Mouse (Mus musculus): Measurements from ENCODE around the gene Hltf. TPM values are rescaled to one million over a fixed set of nuclear protein-coding genes. Genes with fewer than 3 reads are reported as not detected.
A peak's percentile ranks its signal among the peaks of the same experiment; 100 is the strongest.
"Not testable (repeated sequence)": the region's sequence is repeated elsewhere in the genome, so short reads cannot be mapped to it uniquely, and the experiment has no call there.

The Hltf gene
- polyA plus RNA-seq, 1 experiment from 2014 or later: 23.1 TPM

DNA sequence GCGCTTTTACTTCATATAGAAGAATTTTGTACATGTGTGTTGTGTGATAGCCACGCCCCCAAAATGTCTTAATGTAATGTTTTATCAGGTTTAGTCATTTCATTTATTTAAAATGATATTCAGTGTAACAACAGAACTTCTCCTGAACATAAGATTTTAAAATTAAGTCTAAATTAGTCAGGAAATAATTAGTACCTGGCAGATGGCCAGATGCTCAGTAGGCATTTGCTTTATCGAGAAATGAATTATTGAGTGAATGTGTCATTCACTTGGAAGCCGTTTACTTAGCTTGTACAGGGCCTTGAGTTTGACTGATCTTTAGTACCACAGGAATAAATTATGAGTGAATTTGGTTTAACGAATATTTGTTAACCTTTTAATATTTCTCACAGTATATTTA, 51.3 kb downstream of the Hltf start:
- Histone ChIP-seq H3K36me3 (peaks cover 47% of the 10 kb centered on the region), H3K4me1 (no peaks in the 10 kb centered on the region), H3K4me3 (no peak overlapping the region), H3K9me3 (no peaks in the 10 kb centered on the region), H3K9ac (replicated peaks) (no peak overlapping the region), H3K27me3 (no peaks in the 10 kb centered on the region), H3K27ac (replicated peaks) (no peak overlapping the region), H3K4me2 (replicated peaks) (no peak overlapping the region)
- ATAC-seq (replicated peaks): no peak
- WGBS: 53% methylated on average over 5 of the region's 5 CpGs

DNA sequence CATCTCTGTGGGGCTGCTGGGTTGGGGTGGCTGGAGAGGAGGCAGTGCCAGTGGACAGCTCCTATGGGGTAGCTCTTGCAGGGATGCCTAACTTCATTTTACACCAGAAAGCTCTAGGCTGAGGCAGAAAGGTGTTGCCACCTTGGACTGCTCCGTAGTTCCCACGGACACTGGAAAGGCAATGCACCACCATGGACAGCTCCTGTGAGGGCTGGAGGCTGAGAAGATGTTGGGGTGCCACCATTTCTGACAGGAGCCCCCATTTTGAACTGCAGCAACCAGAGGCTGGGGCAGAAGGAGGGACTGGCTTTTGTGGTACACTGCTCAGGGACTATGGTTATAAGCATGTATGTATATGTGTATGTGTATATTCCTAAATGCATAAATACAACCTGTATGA, 54.3 kb downstream of the Hltf start:
- H3K9me3 ChIP-seq: no peaks in the 10 kb centered on the region
- no peak overlapping the region for H3K27ac ChIP-seq (replicated peaks)
- no peaks in the 10 kb centered on the region for H3K4me1 ChIP-seq
- no peak for ATAC-seq (replicated peaks)
- H3K36me3 ChIP-seq: peaks cover 48% of the 10 kb centered on the region
- H3K9ac ChIP-seq (replicated peaks): no peak overlapping the region
- H3K4me2 ChIP-seq (replicated peaks): no peak overlapping the region
- H3K27me3 ChIP-seq: no peaks in the 10 kb centered on the region
- 92% methylated on average over 2 of the region's 2 CpGs for WGBS
- H3K4me3 ChIP-seq: no peak overlapping the region

DNA sequence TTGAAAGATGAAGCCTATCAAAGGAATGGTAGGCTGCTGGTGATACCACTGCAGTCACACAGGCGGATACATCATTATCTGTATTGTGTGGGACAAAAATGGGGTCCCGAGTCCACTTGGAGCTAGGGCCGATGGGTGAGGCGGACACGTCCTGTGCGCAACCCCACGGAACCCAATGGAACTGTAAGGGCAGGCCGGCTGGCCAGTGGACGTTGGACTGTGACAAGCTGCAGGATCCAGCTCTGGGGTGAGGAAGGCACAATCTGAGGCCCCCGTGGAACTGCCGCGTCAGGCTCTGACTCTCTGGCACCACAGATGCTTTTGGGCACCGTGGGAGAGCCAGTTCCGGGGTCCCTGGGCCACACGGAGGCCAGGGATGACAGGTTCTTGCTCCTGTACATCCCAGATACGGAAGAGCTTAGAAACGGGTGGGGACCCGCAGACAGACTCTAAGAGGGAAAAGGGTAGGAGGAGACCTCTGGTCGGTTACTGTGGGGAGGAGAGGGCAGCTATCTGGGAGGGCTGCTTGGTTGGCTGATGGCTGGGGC, 61.5 kb downstream of the Hltf start:
- H3K4me1 ChIP-seq: no peaks in the 10 kb centered on the region
- H3K9me3 ChIP-seq: no peaks in the 10 kb centered on the region
- no peak overlapping the region for H3K4me3 ChIP-seq
- H3K27ac ChIP-seq (replicated peaks): no peak overlapping the region
- H3K27me3 ChIP-seq: no peaks in the 10 kb centered on the region
- WGBS: 89% methylated on average over 19 of the region's 19 CpGs
- H3K4me2 ChIP-seq (replicated peaks): no peak overlapping the region
- H3K9ac ChIP-seq (replicated peaks): no peak overlapping the region
- H3K36me3 ChIP-seq: peaks cover 14% of the 10 kb centered on the region
- ATAC-seq (replicated peaks): no peak

DNA sequence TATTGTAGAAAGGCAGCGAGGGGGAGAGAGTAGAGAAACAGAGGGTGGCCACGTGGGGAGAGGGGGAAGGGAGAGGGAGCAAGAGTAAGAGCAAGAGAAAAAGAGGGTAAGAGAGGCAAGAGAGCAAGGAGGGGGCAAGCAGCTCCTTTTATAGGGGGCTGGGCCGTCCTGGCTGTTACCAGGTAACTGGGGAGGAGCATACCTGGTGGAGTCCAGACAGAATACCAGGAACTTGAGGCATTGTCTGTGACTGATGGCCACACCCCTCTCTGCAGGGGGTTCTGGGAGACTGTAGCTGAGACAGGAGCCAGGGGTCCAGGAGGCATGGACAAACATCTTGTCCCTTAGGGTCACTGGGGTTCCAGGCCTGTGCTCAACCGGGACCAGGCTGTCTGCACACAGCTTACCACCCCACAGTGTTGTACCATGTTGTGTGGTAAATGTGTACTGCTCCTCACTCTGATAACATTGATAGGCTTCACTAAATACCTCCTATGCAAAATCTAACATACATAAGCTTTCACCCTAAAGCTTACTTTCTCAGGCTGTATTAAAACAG, 62.2 kb downstream of the Hltf start:
- Histone ChIP-seq H3K4me1 (no peaks in the 10 kb centered on the region), H3K27me3 (no peaks in the 10 kb centered on the region), H3K9ac (replicated peaks) (no peak overlapping the region), H3K4me2 (replicated peaks) (no peak overlapping the region), H3K9me3 (no peaks in the 10 kb centered on the region), H3K36me3 (peaks cover 14% of the 10 kb centered on the region), H3K4me3 (no peak overlapping the region), H3K27ac (replicated peaks) (no peak overlapping the region)
- WGBS: 50% methylated on average over 4 of the region's 4 CpGs
- peak; percentile 41; the same call in 1 of the 2 replicates for ATAC-seq (replicated peaks)

DNA sequence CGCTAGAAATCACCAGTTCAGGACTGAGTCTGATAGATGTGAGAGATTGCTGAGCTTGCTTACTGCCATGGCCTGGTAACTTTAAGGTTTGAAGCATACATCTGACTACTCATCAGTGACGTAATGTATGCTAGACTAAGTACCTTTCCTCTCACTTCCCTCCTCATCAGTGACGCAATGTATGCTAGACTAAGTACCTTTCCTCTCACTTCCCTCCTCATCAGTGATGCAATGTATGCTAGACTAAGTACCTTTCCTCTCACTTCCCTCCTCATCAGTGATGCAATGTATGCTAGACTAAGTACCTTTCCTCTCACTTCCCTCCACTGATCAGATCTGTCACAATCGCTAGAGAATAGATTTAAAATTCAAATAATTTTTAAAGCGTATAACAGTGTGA, 64.0 kb downstream of the Hltf start:
- peaks cover 14% of the 10 kb centered on the region for H3K36me3 ChIP-seq
- H3K4me2 ChIP-seq (replicated peaks); H3K27me3 ChIP-seq; H3K9ac ChIP-seq (replicated peaks); H3K9me3 ChIP-seq; H3K27ac ChIP-seq (replicated peaks); H3K4me1 ChIP-seq; ATAC-seq (replicated peaks); H3K4me3 ChIP-seq: not testable (repeated sequence)
- WGBS: 95% methylated on average over 5 of the region's 5 CpGs

DNA sequence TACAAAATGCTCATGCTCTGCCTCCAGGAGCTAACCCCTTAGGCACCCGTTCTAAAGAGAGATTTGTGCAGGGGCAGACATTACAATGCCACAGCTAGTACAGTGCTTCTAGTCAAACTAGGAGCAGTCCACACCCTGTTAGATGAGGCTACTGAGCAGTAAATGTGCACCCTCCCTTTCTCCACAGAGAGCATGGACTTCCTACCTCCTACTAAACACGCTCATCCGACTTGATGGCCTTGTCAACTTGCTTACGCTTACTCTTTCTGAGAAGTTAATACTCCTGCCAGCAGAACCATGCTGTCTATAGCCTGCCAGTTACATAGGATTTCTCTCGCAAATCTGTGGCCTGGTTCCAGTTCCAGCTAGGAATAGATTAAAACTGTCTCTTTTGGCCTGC, 68.0 kb downstream of the Hltf start:
- Histone ChIP-seq H3K27ac (replicated peaks) (no peak overlapping the region), H3K4me1 (no peaks in the 10 kb centered on the region), H3K4me3 (no peak overlapping the region), H3K9me3 (no peaks in the 10 kb centered on the region), H3K36me3 (peaks cover 5% of the 10 kb centered on the region; the same call in 1 of the 2 replicates), H3K4me2 (replicated peaks) (no peak overlapping the region), H3K27me3 (no peaks in the 10 kb centered on the region), H3K9ac (replicated peaks) (no peak overlapping the region)
- 83% methylated on average over 5 of the region's 5 CpGs for WGBS
- ATAC-seq (replicated peaks): no peak

DNA sequence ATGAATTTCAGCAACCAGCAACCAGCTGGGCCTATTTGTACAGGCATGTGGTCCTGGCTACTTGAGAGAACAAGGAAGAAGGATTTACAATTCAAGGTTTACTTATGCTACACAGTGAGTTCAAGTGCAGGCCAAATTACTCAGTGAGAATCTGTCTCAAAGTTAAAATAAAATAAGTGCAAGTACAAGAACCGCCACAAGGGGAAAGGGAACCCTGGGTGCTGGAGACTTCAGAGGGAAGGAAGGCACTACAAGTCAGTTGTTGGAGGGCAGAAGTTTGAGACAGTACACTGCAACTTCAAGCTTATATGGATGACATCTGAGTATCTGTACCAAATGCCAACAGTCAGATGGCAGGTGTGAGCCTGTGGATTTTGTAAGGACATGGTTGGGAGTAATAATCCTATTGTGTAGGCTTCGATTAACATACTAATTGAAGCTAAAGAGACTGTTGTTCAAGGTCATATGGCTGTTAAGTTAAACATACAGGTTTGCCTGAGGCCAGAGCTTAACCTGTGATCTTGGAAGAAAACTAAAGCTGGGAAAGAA, 69.5 kb downstream of the Hltf start:
- no peak overlapping the region for H3K4me3 ChIP-seq
- no peaks in the 10 kb centered on the region for H3K9me3 ChIP-seq
- no peak overlapping the region for H3K9ac ChIP-seq (replicated peaks)
- H3K27me3 ChIP-seq: no peaks in the 10 kb centered on the region
- no peak overlapping the region for H3K27ac ChIP-seq (replicated peaks)
- 58% methylated on average over 2 of the region's 2 CpGs for WGBS
- no peaks in the 10 kb centered on the region for H3K4me1 ChIP-seq
- no peak overlapping the region for H3K4me2 ChIP-seq (replicated peaks)
- H3K36me3 ChIP-seq: peaks cover 4% of the 10 kb centered on the region; the same call in 1 of the 2 replicates
- no peak for ATAC-seq (replicated peaks)

DNA sequence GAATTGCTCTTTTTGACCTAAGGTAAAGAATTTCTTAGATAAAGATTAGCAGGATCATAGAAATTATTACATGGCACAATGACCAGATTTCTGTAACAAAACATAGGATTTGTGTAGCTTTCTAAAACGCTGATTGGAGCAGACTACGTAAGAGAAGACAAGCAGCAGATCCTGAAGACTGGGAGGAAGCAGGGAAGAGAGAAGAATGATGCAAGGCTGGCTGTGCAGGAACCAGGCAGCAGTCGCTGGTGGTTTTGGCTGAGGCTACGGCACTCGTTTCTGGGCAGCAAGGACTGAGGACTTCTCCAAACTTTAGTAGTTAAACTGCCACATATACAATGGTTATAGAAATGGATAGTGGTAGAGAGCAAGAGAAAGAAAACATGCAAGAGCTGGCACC, 71.9 kb downstream of the Hltf start:
- Histone ChIP-seq H3K4me2 (replicated peaks) (no peak overlapping the region), H3K27ac (replicated peaks) (no peak overlapping the region), H3K9me3 (no peaks in the 10 kb centered on the region), H3K9ac (replicated peaks) (no peak overlapping the region), H3K27me3 (no peaks in the 10 kb centered on the region), H3K36me3 (no peaks in the 10 kb centered on the region), H3K4me1 (no peaks in the 10 kb centered on the region), H3K4me3 (no peak overlapping the region)
- ATAC-seq (replicated peaks): no peak
- WGBS: 92% methylated on average over 5 of the region's 5 CpGs

DNA sequence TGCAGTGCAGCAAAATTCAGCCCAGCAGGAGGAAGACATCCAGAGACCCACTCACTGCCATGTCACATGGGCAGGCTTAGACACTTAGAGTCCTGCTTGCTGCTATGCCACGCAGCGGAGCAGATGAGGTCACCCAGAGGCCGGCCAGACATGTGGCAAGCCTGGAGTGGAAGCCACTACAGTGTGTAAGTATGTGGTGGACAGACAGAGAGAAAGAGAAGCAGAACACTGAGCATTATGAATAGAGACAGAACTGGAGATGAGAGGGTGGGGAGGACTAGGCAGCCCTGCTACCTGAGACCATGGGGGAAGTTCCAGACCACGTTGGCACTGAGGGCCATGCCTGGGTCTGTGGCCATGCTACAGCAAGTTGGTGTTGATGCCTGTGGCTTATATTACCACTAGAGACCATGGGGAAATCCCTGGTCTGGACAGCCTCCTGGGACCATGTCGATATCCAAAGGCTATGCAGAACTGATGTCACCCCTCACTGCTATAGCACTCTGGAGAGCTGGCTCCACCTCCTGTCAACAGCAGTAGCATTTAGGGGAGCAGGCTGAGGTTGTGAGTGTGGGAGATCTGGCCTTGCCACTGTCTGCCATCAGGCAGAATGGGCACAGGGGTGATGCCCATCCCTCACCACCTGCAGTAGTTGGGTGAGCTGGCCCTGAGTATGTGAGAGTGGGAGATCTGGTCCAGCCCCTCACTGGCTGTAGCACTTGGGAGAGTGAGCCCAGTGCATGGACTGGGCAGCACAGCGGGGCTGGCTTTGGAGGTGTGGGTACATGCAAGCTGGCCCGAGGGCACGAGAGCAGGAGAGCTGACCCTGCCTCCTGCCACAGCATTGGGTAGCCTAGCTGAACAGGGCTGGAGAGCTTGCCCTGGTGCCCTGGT, 73.1 kb downstream of the Hltf start:
- no peak for ATAC-seq (replicated peaks)
- WGBS: 91% methylated on average over 8 of the region's 8 CpGs
- H3K9me3 ChIP-seq: no peaks in the 10 kb centered on the region
- no peaks in the 10 kb centered on the region for H3K4me1 ChIP-seq
- no peaks in the 10 kb centered on the region for H3K27me3 ChIP-seq
- H3K4me2 ChIP-seq (replicated peaks): no peak overlapping the region
- H3K4me3 ChIP-seq: no peak overlapping the region
- no peak overlapping the region for H3K9ac ChIP-seq (replicated peaks)
- H3K27ac ChIP-seq (replicated peaks): no peak overlapping the region
- H3K36me3 ChIP-seq: no peaks in the 10 kb centered on the region

DNA sequence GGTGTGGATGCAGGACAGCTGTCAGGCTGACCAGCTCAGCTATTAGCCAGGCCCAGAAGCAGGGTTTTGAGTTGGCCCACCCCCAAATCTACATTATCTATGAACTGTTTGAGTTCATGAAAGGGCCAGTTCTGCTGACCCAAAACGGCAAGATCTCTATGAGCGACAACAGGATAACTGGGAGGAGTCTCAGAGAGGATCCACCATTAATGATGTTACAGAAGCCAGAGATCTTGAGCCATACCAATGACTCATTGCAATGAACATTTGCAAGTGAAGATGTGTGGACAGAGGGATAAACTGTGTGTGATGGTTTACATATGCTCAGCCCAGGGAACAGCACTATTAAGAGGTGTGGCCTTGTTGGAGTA, 73.7 kb downstream of the Hltf start:
- Histone ChIP-seq H3K4me2 (replicated peaks) (no peak overlapping the region), H3K9me3 (no peaks in the 10 kb centered on the region), H3K27ac (replicated peaks) (no peak overlapping the region), H3K27me3 (no peaks in the 10 kb centered on the region), H3K36me3 (no peaks in the 10 kb centered on the region), H3K4me3 (no peak overlapping the region), H3K9ac (replicated peaks) (no peak overlapping the region), H3K4me1 (no peaks in the 10 kb centered on the region)
- ATAC-seq (replicated peaks): no peak
- 94% methylated on average over 2 of the region's 2 CpGs for WGBS

DNA sequence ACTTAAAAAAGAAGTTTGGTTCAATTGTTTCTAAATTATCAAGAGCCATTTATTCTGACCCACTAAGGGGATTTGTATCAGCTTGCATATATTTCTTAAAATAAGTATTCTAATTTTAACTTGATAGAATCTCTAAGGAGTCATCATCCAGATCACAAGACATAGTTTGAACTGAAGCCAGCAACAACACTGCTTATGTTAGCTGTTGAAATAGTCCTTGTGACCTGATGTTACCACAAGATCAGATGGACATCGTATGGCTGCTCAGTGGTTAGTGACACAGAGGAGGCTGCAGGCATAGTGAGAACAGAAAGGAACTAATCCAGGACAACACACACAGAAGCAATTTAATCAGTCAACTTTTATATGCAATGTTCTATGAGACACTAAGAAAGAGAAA, 75.1 kb downstream of the Hltf start:
- Histone ChIP-seq H3K4me2 (replicated peaks) (no peak overlapping the region), H3K9ac (replicated peaks) (no peak overlapping the region), H3K4me1 (no peaks in the 10 kb centered on the region), H3K27me3 (no peaks in the 10 kb centered on the region), H3K36me3 (no peaks in the 10 kb centered on the region), H3K4me3 (no peak overlapping the region), H3K27ac (replicated peaks) (no peak overlapping the region), H3K9me3 (no peaks in the 10 kb centered on the region)
- no peak for ATAC-seq (replicated peaks)
- 96% methylated on average over 1 of the region's 1 CpGs for whole genome bisulfite sequencing

DNA sequence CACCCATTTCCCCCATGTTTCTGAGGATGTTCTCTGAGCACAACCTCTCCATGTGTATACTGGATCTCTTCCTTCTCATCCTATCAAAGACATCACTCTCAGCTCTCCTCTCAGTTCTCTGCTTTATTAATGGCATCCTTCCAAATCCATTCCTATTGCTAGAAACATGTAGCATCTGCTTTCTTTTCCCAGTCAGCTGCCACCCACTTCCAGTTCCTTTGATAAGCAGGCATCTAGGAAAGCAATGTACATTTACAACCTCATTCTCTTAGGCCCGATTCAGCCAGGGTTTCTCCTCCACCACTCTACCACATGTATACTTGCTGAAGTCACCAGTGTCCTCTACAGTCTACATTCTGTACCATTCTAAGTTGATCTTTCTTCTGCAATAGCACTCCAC, 76.1 kb downstream of the Hltf start:
- Histone ChIP-seq H3K9ac (replicated peaks) (no peak overlapping the region), H3K4me2 (replicated peaks) (no peak overlapping the region), H3K4me1 (no peaks in the 10 kb centered on the region), H3K9me3 (no peaks in the 10 kb centered on the region), H3K27me3 (no peaks in the 10 kb centered on the region), H3K27ac (replicated peaks) (no peak overlapping the region), H3K36me3 (no peaks in the 10 kb centered on the region), H3K4me3 (no peak overlapping the region)
- 75% methylated on average over 1 of the region's 1 CpGs for WGBS
- ATAC-seq (replicated peaks): 0 out of 2 replicates have a peak, but pooled peaks have one; percentile 35

All from forebrain, embryonic 15.5 days (tissue).